Mouse (Mus musculus) ES-Bruce4 (cell line): ENCODE results near the gene Ptpdc1. TPM values are rescaled to one million over a fixed set of nuclear protein-coding genes. Genes with fewer than 3 reads are reported as not detected.

ENCODE experiments used
- H3K27ac ChIP-seq: 2 replicates; pipeline ENCODE4 v1.5.1; 2012; ENCODE audit warnings: low read length, inconsistent platforms; ENCODE audit not compliant: insufficient read depth
- H3K27me3 ChIP-seq: 2 replicates; pipeline ENCODE4 v1.6.1; 2012; ENCODE audit warnings: mild to moderate bottlenecking, low read length, inconsistent platforms; ENCODE audit not compliant: control insufficient read depth, poor library complexity, insufficient read depth, severe bottlenecking
- H3K36me3 ChIP-seq: 2 replicates; pipeline ENCODE4 v1.6.1; 2012; ENCODE audit warnings: inconsistent platforms, mild to moderate bottlenecking, low read length, moderate library complexity; ENCODE audit not compliant: control insufficient read depth, poor library complexity, insufficient read depth, severe bottlenecking
- H3K4me1 ChIP-seq: one replicate; pipeline ENCODE4 v1.8.1; 2011; ENCODE audit warnings: low read length; ENCODE audit not compliant: control insufficient read depth, insufficient read depth
- H3K4me3 ChIP-seq: 2 replicates; pipeline ENCODE4 v1.5.1; 2011; ENCODE audit warnings: low read depth, mild to moderate bottlenecking, low read length
- H3K9ac ChIP-seq: 2 replicates; pipeline ENCODE4 v1.6.1; 2012; ENCODE audit warnings: low read depth, mild to moderate bottlenecking, inconsistent platforms; ENCODE audit not compliant: poor library complexity, severe bottlenecking
- H3K9me3 ChIP-seq: replicated peaks from 2 replicates; pipeline ENCODE4 v1.6.1; 2012; ENCODE audit warnings: mild to moderate bottlenecking, low read length, inconsistent platforms; ENCODE audit not compliant: control insufficient read depth, poor library complexity, insufficient read depth, severe bottlenecking
- CTCF ChIP-seq: IDR thresholded peaks from one replicate; pipeline ENCODE4 v1.8.1; 2011; ENCODE audit warnings: low read depth, low read length
- EP300 ChIP-seq: IDR thresholded peaks from 2 replicates; pipeline ENCODE4 v1.6.1; 2011; ENCODE audit warnings: low read depth, low read length; ENCODE audit not compliant: insufficient read depth
- POLR2A ChIP-seq: IDR thresholded peaks from one replicate; pipeline ENCODE4 v1.8.1; 2011; ENCODE audit warnings: low read length; ENCODE audit not compliant: insufficient read depth
- polyA plus RNA-seq: library from polyadenylated mRNA; stranded (reverse); fragments of >200 nt; gene quantifications from 2 replicates; pipeline ENCODE4 v1.2.4, GENCODE M21; 2011; ENCODE audit warnings: low read depth; ENCODE audit not compliant: missing spikeins, insufficient read depth, insufficient read length

Ptpdc1 gene
- polyA plus RNA-seq, 1 experiment = 6.2 TPM

DNA sequence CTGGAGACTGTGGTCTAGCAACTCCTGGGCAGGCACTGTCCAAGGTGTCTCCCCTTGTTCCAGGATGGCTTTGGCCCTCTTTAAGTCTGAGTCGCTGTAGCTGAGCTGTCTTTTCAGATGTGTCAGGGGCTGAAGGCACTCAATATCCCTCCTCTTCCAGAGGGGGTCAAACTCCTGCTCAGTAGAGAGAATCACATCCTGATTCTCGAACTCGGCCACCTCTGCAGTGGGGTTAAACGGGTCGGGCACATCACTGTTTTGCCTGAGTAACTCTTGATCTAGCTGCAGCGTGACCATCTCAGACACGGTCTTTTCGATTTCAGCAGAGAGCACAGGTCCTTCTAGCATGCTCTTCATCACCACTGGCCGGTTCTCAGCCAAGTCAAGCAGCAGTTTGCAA, 39.0 kb downstream of the Ptpdc1 start:
- H3K4me3 ChIP-seq = no peak overlapping the region
- H3K9me3 ChIP-seq = no peaks in the 10 kb centered on the region
- no peak for TF ChIP-seq EP300
- TF ChIP-seq CTCF = no peak
- no peak for TF ChIP-seq POLR2A
- H3K27me3 ChIP-seq = no peaks in the 10 kb centered on the region
- H3K36me3 ChIP-seq = no peaks in the 10 kb centered on the region
- H3K4me1 ChIP-seq = no peaks in the 10 kb centered on the region
- no peak overlapping the region for H3K9ac ChIP-seq
- no peak overlapping the region for H3K27ac ChIP-seq

DNA sequence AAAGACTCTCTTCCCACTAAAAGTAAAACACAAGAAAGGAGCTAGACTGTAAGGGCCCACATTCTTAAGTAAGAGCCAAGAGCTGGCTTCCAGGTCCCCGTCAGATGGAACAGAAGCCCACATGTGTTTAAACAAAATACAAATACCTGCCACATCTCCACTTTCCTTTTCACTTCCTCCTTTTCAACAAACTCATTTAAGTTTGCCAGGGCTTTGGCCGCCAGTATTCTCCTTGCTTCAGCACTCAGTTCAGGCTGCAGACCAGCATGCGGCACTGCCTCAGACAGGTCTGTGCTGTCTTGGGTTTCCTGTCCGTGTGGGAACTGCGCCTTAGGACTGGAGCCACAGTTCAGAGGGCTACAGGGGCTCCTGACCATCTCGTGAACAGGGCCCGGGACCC, 39.7 kb downstream of the Ptpdc1 start:
- H3K9ac ChIP-seq = no peak overlapping the region
- no peak for TF ChIP-seq POLR2A
- H3K9me3 ChIP-seq = no peaks in the 10 kb centered on the region
- no peaks in the 10 kb centered on the region for H3K27me3 ChIP-seq
- H3K36me3 ChIP-seq = no peaks in the 10 kb centered on the region
- no peak overlapping the region for H3K4me3 ChIP-seq
- H3K4me1 ChIP-seq = no peaks in the 10 kb centered on the region
- H3K27ac ChIP-seq = no peak overlapping the region

DNA sequence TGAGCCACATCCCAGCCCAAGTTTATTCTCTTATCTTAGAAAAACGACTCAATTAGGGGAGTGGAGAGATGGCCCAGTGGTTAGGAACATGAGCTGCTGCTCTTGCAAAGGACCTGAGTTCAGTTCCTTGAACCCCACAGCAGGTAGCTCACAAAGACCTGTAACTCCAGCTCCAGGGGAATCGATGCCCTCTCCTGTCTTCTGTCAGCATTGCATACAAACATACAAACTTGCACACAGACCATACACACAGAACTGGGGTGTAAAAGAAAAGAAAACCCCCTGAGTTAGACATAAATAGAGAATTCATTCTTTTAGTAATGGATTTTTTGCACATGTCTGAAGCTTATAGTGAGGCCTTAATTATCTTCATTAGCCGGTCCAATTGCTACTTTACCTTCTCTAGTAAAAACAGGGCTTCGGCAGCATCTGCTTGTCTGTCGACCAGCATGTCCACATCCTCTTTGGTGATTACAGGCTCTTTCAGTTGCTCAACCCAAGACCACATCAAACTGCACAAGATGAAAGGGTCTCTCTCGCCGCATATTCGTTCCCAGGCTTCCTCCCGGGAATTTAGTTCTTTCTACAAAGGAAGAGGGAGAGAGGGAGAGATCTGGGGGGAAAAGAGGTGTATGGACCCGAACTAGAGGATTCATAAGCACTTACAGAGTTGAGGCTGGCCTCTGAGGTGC, 42.6 kb downstream of the Ptpdc1 start:
- H3K4me3 ChIP-seq = no peak overlapping the region
- H3K9ac ChIP-seq = no peak overlapping the region
- no peaks in the 10 kb centered on the region for H3K36me3 ChIP-seq
- H3K27ac ChIP-seq = no peak overlapping the region
- H3K4me1 ChIP-seq = no peaks in the 10 kb centered on the region
- TF ChIP-seq EP300 (no peak), CTCF (no peak), POLR2A (no peak)
- H3K27me3 ChIP-seq = no peaks in the 10 kb centered on the region
- H3K9me3 ChIP-seq = no peaks in the 10 kb centered on the region

DNA sequence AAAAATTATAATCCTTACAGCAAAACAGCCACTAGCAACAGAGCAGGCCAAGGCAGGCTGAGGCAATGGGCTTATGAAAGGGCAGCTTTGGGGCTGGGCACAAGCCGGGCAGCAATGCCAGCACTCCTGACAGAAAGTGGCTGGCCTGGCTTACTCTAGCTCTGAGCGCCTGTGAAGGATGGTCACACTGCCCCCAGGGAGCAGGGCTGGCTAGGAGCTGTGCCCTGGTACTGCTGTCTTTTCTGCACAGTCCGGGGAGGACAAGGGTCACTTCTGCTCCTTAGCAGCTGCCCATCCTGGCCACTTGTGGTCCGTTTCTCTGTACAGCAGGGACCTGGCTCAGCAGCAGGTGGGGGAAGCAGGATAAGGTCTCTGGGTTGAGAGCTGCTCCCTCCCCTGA, 46.8 kb downstream of the Ptpdc1 start:
- H3K27ac ChIP-seq = no peak overlapping the region
- no peak for TF ChIP-seq CTCF
- TF ChIP-seq EP300 = no peak
- TF ChIP-seq POLR2A = no peak
- no peaks in the 10 kb centered on the region for H3K27me3 ChIP-seq
- H3K9ac ChIP-seq = no peak overlapping the region
- no peaks in the 10 kb centered on the region for H3K9me3 ChIP-seq
- H3K36me3 ChIP-seq = no peaks in the 10 kb centered on the region
- H3K4me3 ChIP-seq = no peak overlapping the region
- no peaks in the 10 kb centered on the region for H3K4me1 ChIP-seq

DNA sequence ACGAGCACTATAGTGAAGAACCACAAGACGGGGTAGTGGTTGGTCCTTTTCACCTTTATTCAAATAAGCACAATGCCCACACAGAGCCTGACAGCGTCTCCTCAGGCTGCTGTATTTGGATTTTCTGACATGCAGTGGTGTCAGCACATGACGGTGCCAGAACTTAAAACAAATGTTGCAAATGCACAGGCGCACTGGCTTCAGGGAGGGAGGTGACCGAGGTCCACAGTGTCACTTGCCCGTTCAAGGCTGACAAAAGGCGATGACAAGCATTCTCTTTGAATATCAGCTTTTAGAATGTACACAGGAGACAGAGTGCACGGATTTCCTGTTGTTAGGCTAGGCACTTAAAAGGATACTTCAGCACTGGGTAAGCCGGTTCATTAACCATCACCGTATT, 47.6 kb downstream of the Ptpdc1 start:
- no peak overlapping the region for H3K27ac ChIP-seq
- H3K9me3 ChIP-seq = no peaks in the 10 kb centered on the region
- H3K27me3 ChIP-seq = no peaks in the 10 kb centered on the region
- no peak overlapping the region for H3K9ac ChIP-seq
- no peaks in the 10 kb centered on the region for H3K36me3 ChIP-seq
- TF ChIP-seq POLR2A = no peak
- TF ChIP-seq EP300 = no peak
- TF ChIP-seq CTCF = no peak
- no peak overlapping the region for H3K4me3 ChIP-seq
- no peaks in the 10 kb centered on the region for H3K4me1 ChIP-seq

DNA sequence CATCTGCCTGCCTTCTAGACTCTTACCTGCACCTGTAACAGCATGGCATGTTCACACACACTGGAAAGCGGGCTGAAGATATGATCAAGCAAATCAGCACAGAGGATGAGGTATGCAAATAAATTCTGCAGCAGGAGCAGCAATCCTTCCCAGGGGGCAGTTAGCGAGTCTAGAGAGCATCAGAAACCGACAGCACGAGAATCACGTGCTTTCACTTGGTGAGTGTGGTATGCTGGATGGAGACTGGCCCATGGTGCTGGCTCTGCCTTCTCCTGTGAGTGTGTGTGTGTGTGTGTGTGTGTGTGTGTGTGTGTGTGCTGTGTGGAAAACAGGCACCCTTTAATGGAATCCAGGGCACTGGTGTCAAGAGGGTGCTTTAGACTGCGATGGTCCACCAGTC, 48.5 kb downstream of the Ptpdc1 start:
- no peak overlapping the region for H3K4me3 ChIP-seq
- no peaks in the 10 kb centered on the region for H3K27me3 ChIP-seq
- TF ChIP-seq POLR2A (no peak), EP300 (no peak)
- H3K9me3 ChIP-seq = no peaks in the 10 kb centered on the region
- no peaks in the 10 kb centered on the region for H3K4me1 ChIP-seq
- H3K36me3 ChIP-seq = no peaks in the 10 kb centered on the region
- no peak overlapping the region for H3K9ac ChIP-seq
- H3K27ac ChIP-seq = no peak overlapping the region

DNA sequence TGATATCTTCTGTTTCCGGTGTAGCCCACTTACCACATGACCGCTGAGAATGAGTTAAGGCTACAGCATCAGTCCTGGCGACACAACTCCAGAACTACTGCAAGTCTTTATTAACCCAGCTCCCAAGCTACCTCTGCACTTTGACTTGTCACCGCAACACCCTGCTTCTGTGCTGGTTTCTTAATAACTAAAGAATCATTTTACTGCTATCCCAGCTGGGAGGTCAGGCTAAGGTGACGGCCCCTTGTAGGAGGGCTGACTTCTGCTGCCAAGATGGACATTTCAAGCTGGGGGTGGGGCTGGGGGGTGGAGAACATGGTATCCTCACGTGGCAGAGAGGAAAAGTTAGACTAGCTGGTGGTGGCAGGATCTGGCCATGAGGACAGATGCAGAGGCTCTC, 50.7 kb downstream of the Ptpdc1 start:
- no peaks in the 10 kb centered on the region for H3K9me3 ChIP-seq
- H3K36me3 ChIP-seq = no peaks in the 10 kb centered on the region
- no peak overlapping the region for H3K9ac ChIP-seq
- no peaks in the 10 kb centered on the region for H3K27me3 ChIP-seq
- TF ChIP-seq CTCF = no peak
- TF ChIP-seq EP300 = no peak
- no peak overlapping the region for H3K4me3 ChIP-seq
- no peaks in the 10 kb centered on the region for H3K4me1 ChIP-seq
- H3K27ac ChIP-seq = no peak overlapping the region
